Mouse (Mus musculus) frontal cortex, postnatal 10 days (tissue): Measurements from ENCODE around the gene Yrdc.

Source experiments
- DNase-seq, 2 experiments: peaks; one replicate each; pipeline ENCODE4 v3.0.0; 2022; ENCODE audit warnings: low spot score in 2 of 2, mixed read lengths in 1 of 2

Yrdc gene

GRCm38 (mm10) chr4:124850261-124850913 is at the start of gene Yrdc:
TSS of gene Yrdc (plus strand) at chr4:124850679.
- peak; percentile 90 to 94 for DNase-seq

- DNase-seq, result peak; percentile 69 to 84
Observed at GRCm38 (mm10) chr4:124801552-124802308, 48.7 kb upstream of the Yrdc start, which contains the start of gene Mtf1. TSS of gene Mtf1 (plus strand) at chr4:124802104.

- DNase-seq, result peak; percentile 94 to 95
Observed at GRCm38 (mm10) chr4:124802309-124803260, 47.9 kb upstream of the Yrdc start.

- DNase-seq, result no peak
Observed at GRCm38 (mm10) chr4:124803406-124803805, 47.1 kb upstream of the Yrdc start.

GRCm38 (mm10) chr4:124808511-124808910 is 42.0 kb upstream of the Yrdc start:
- DNase-seq, result no peak

- no peak for DNase-seq
Observed at GRCm38 (mm10) chr4:124809136-124809883, 41.2 kb upstream of the Yrdc start.

- DNase-seq, result no peak
Observed at GRCm38 (mm10) chr4:124810056-124810455, 40.4 kb upstream of the Yrdc start.

GRCm38 (mm10) chr4:124811347-124811975 is 39.0 kb upstream of the Yrdc start:
- DNase-seq, result peak; percentile 22 to 33

- DNase-seq, result no peak
Observed at GRCm38 (mm10) chr4:124815901-124816300, 34.6 kb upstream of the Yrdc start.

GRCm38 (mm10) chr4:124817803-124818202 is 32.7 kb upstream of the Yrdc start:
- DNase-seq, result no peak

GRCm38 (mm10) chr4:124818832-124819231 is 31.6 kb upstream of the Yrdc start:
- no peak for DNase-seq

- DNase-seq, result no peak
Observed at GRCm38 (mm10) chr4:124824967-124825366, 25.5 kb upstream of the Yrdc start.

GRCm38 (mm10) chr4:124825371-124825965 is 25.0 kb upstream of the Yrdc start:
- DNase-seq, result no peak

- no peak for DNase-seq
Observed at GRCm38 (mm10) chr4:124829671-124830070, 20.8 kb upstream of the Yrdc start.

GRCm38 (mm10) chr4:124832796-124833195 is 17.7 kb upstream of the Yrdc start:
- DNase-seq, result no peak

GRCm38 (mm10) chr4:124838035-124838700 is 12.3 kb upstream of the Yrdc start:
- DNase-seq, result no peak

GRCm38 (mm10) chr4:124840998-124841397 is 9.5 kb upstream of the Yrdc start:
- no peak for DNase-seq

- no peak for DNase-seq
Observed at GRCm38 (mm10) chr4:124843493-124843892, 7.0 kb upstream of the Yrdc start.

- peak; percentile 77 to 81 for DNase-seq
Observed at GRCm38 (mm10) chr4:124847573-124847972, 2.9 kb upstream of the Yrdc start.
